Mouse (Mus musculus) lung, adult 2 months (tissue): ENCODE data around the gene Tmem144.

Experiments
- CTCF ChIP-seq: fragments of 200-500 bp; IDR thresholded peaks from 2 replicates; pipeline ENCODE4 v1.5.1; 2011; ENCODE audit warnings: mild to moderate bottlenecking, low read length, control low read depth; ENCODE audit not compliant: insufficient read depth
- POLR2A ChIP-seq: fragments of 200-500 bp; IDR thresholded peaks from 2 replicates; pipeline ENCODE4 v1.6.1; 2011; ENCODE audit warnings: low read depth, mild to moderate bottlenecking, control low read depth, low read length, borderline replicate concordance; ENCODE audit errors: extremely low read depth

GRCm38 (mm10) chr3:79816229-79816628 lies 36.3 kb downstream of the Tmem144 start:
- no peak for TF ChIP-seq CTCF
- TF ChIP-seq POLR2A = no peak
